Mouse (Mus musculus): ENCODE results near the gene Exoc4. TPM values are rescaled to one million over a fixed set of nuclear protein-coding genes. Genes with fewer than 3 reads are reported as not detected.

Exoc4 gene
- total RNA-seq, 2 experiments from 2014 or later = 49.7 TPM

- no peak for DNase-seq
- intact Hi-C loops (cut with DNase I) = no loop called here
Observed at GRCm38 (mm10) chr6:33734032-33734431, 485.1 kb downstream of the Exoc4 start.

- DNase-seq = no peak
- intact Hi-C loops (cut with DNase I) = no loop called here
Observed at GRCm38 (mm10) chr6:33738857-33739291, 490.0 kb downstream of the Exoc4 start.

- DNase-seq = no peak
- intact Hi-C loops (cut with DNase I) = no loop called here
Observed at GRCm38 (mm10) chr6:33739304-33739703, 490.4 kb downstream of the Exoc4 start.

GRCm38 (mm10) chr6:33755976-33756375 is 507.1 kb downstream of the Exoc4 start:
- no peak for DNase-seq
- intact Hi-C loops (cut with DNase I) = no loop called here

GRCm38 (mm10) chr6:33761557-33761956 is 512.7 kb downstream of the Exoc4 start:
- intact Hi-C loops (cut with DNase I) = no loop called here
- no peak for DNase-seq

- intact Hi-C loops (cut with DNase I) = no loop called here
- DNase-seq = no peak
Observed at GRCm38 (mm10) chr6:33763245-33763644, 514.4 kb downstream of the Exoc4 start.

- peak; percentile 43 to 49 for DNase-seq
- intact Hi-C loops (cut with DNase I) = no loop called here
Observed at GRCm38 (mm10) chr6:33763970-33764369, 515.1 kb downstream of the Exoc4 start.

GRCm38 (mm10) chr6:33769251-33769650 is 520.4 kb downstream of the Exoc4 start:
- DNase-seq = no peak
- intact Hi-C loops (cut with DNase I) = no loop called here

- intact Hi-C loops (cut with DNase I) = no loop called here
- DNase-seq = no peak
Observed at GRCm38 (mm10) chr6:33770021-33770420, 521.1 kb downstream of the Exoc4 start.

- DNase-seq = no peak
- intact Hi-C loops (cut with DNase I) = no loop called here
Observed at GRCm38 (mm10) chr6:33772551-33773315, 523.8 kb downstream of the Exoc4 start.

GRCm38 (mm10) chr6:33792604-33793003 is 543.7 kb downstream of the Exoc4 start:
- intact Hi-C loops (cut with DNase I) = no loop called here
- DNase-seq = peak; percentile 10 to 17

GRCm38 (mm10) chr6:33801254-33801653 is 552.4 kb downstream of the Exoc4 start:
- no peak for DNase-seq
- intact Hi-C loops (cut with DNase I) = no loop called here

- intact Hi-C loops (cut with DNase I) = no loop called here
Observed at GRCm38 (mm10) chr6:33803481-33804098, 554.7 kb downstream of the Exoc4 start.

GRCm38 (mm10) chr6:33804775-33805174 is 555.9 kb downstream of the Exoc4 start:
- intact Hi-C loops (cut with DNase I) = no loop called here
- DNase-seq = peak; percentile 51 to 53

More at GRCm38 (mm10) chr6:33803481-33804098, 554.7 kb downstream of the Exoc4 start:
- no peak for DNase-seq

GRCm38 (mm10) chr6:33806072-33806782 is 557.3 kb downstream of the Exoc4 start:
- intact Hi-C loops (cut with DNase I) = no loop called here
- no peak for DNase-seq

GRCm38 (mm10) chr6:33814386-33814785 is 565.5 kb downstream of the Exoc4 start:
- DNase-seq = no peak
- intact Hi-C loops (cut with DNase I) = no loop called here

GRCm38 (mm10) chr6:33823171-33823570 is 574.3 kb downstream of the Exoc4 start:
- intact Hi-C loops (cut with DNase I) = no loop called here
- no peak for DNase-seq

- DNase-seq = peak; percentile 48 to 55
- intact Hi-C loops (cut with DNase I) = no loop called here
Observed at GRCm38 (mm10) chr6:33823777-33824302, 575.0 kb downstream of the Exoc4 start.

- DNase-seq = no peak
- intact Hi-C loops (cut with DNase I) = no loop called here
Observed at GRCm38 (mm10) chr6:33828499-33828898, 579.6 kb downstream of the Exoc4 start.

- intact Hi-C loops (cut with DNase I) = no loop called here
- no peak for DNase-seq
Observed at GRCm38 (mm10) chr6:33829261-33829660, 580.4 kb downstream of the Exoc4 start.

GRCm38 (mm10) chr6:33831276-33831675 is 582.4 kb downstream of the Exoc4 start:
- DNase-seq = no peak
- intact Hi-C loops (cut with DNase I) = no loop called here

Data from heart, postnatal 10 days (tissue).